Mouse (Mus musculus): ENCODE results near the gene Pkd1l1.

GRCm38 (mm10) chr11:8957023-8957422 lies 16.0 kb downstream of the Pkd1l1 start:
- TF ChIP-seq POLR2A (IDR thresholded peaks at IDR 0.05; ENCODE audit: borderline replicate concordance, control insufficient read depth, low read depth, low read length) (no peak), CTCF (IDR thresholded peaks at IDR 0.05; ENCODE audit: control insufficient read depth, insufficient read depth, low read length) (peak; percentile 80)

All from bone marrow, adult 2 months (tissue).